Mouse (Mus musculus): ENCODE results near the gene Cyp3a16.
"Not testable (repeated sequence)": the region's sequence is repeated elsewhere in the genome, so short reads cannot be mapped to it uniquely, and the experiment has no call there.

The Cyp3a16 gene

GRCm38 (mm10) chr5:145469623-145470022 is at the start of gene Cyp3a16:
Cyp3a16 (minus strand) TSS chr5:145469723.
- not testable (repeated sequence) for DNase-seq

- no peak for DNase-seq
Observed at GRCm38 (mm10) chr5:145490300-145490699, 20.8 kb upstream of the Cyp3a16 start.

GRCm38 (mm10) chr5:145464304-145465088 is 5.0 kb downstream of the Cyp3a16 start:
- no peak for DNase-seq

GRCm38 (mm10) chr5:145462321-145462720 is 7.2 kb downstream of the Cyp3a16 start:
- no peak for DNase-seq

GRCm38 (mm10) chr5:145454389-145454788 is 15.1 kb downstream of the Cyp3a16 start:
- no peak for DNase-seq

GRCm38 (mm10) chr5:145433688-145434087 is 35.8 kb downstream of the Cyp3a16 start:
- DNase-seq = no peak

- DNase-seq = no peak
Observed at GRCm38 (mm10) chr5:145431004-145431403, 38.5 kb downstream of the Cyp3a16 start.

GRCm38 (mm10) chr5:145422287-145422686 is 47.2 kb downstream of the Cyp3a16 start:
- no peak for DNase-seq

- DNase-seq = not testable (repeated sequence)
Observed at GRCm38 (mm10) chr5:145415416-145415815, 54.1 kb downstream of the Cyp3a16 start.
